Mouse (Mus musculus): Measurements from ENCODE around the gene Epb41l2. TPM values are rescaled to one million over a fixed set of nuclear protein-coding genes. Genes with fewer than 3 reads are reported as not detected.

The Epb41l2 gene
- polyA plus RNA-seq, 1 experiment from 2014 or later: 45.3 TPM

DNA sequence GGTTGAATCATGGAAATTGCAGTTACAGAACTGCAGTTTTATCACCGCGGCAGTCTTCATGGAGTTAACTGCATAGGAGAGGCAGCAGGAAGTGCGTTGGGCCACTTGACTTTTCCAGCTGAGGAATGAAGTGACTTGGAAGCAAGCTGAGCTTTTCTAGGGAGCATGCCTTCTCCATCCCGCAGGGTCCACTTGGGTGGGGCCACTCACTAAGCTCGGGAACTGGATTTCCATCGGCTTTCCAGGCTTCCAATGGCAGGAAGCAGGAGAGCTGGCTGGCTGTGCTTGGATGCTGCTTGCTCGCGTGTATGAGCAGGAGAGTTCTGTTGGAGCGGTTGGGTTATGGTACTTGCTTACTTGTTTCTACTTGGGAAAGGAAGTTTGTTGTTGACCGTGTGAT lies 72.8 kb downstream of the Epb41l2 start:
- ATAC-seq (ENCODE audit: insufficient read depth, low FRiP score, low TSS enrichment): no peak
- H3K4me2 ChIP-seq (ENCODE audit: low read depth): no peak overlapping the region
- no peaks in the 10 kb centered on the region for H3K27me3 ChIP-seq (ENCODE audit: control insufficient read depth, insufficient read depth, low read length)
- no peak overlapping the region for H3K9ac ChIP-seq (ENCODE audit: low read length)
- no peak for DNase-seq (ENCODE audit: low spot score)
- no peaks in the 10 kb centered on the region for H3K9me3 ChIP-seq (ENCODE audit: control insufficient read depth, low read length)
- no peaks in the 10 kb centered on the region for H3K36me3 ChIP-seq (ENCODE audit: control insufficient read depth, insufficient read depth, low read length)
- WGBS: 58% methylated on average over 10 of the region's 10 CpGs
- no peaks in the 10 kb centered on the region for H3K4me1 ChIP-seq (ENCODE audit: control insufficient read depth, insufficient read depth, low read length)
- H3K27ac ChIP-seq (ENCODE audit: low read depth, low read length): no peak overlapping the region
- no peak overlapping the region for H3K4me3 ChIP-seq (ENCODE audit: low read depth, low read length)

DNA sequence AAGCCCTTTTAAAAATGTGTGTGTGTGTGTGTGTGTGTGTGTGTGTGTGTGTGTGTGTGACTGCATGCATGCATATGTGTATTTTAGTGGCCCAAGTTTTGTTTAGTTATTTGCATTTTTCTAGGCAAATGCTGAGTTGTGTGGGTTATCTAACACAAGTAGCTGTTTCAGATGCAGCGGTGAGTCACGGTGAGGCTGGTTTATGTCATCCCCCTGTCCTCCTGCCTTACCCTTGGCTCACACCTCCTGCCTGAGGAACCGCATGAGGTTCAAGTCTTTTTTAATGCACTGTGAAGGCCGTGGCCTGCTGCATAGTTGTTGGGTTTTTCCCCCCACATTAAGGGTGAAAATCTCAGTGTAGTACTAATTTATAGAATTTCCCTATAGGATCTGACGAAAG lies 73.3 kb downstream of the Epb41l2 start:
- Histone ChIP-seq H3K9ac (ENCODE audit: low read length) (no peak overlapping the region), H3K36me3 (ENCODE audit: control insufficient read depth, insufficient read depth, low read length) (no peaks in the 10 kb centered on the region), H3K27me3 (ENCODE audit: control insufficient read depth, insufficient read depth, low read length) (no peaks in the 10 kb centered on the region), H3K4me1 (ENCODE audit: control insufficient read depth, insufficient read depth, low read length) (no peaks in the 10 kb centered on the region), H3K9me3 (ENCODE audit: control insufficient read depth, low read length) (no peaks in the 10 kb centered on the region), H3K27ac (ENCODE audit: low read depth, low read length) (no peak overlapping the region), H3K4me3 (ENCODE audit: low read depth, low read length) (no peak overlapping the region), H3K4me2 (ENCODE audit: low read depth) (no peak overlapping the region)
- no peak for ATAC-seq (ENCODE audit: insufficient read depth, low FRiP score, low TSS enrichment)
- DNase-seq (ENCODE audit: low spot score): no peak
- WGBS: 51% methylated on average over 5 of the region's 5 CpGs

DNA sequence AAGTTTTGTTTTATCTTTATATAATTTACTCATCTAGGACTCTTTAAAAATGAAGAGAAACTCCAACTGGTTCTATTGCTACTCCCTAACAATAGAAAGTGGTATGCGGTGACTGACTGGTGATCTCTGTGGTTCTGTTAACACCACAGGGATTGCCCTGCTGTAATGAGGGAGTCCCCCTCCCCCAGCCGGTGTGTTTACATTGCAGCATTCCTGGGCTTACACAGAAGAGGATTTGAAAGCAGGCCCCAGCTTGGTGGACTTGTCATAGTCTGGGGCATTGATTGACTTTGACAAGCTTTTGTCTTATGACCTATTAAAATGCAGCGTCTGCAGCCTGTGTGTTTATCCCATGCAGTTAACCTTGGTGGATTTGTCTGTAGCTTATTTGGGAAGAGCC lies 73.9 kb downstream of the Epb41l2 start:
- Histone ChIP-seq H3K36me3 (ENCODE audit: control insufficient read depth, insufficient read depth, low read length) (no peaks in the 10 kb centered on the region), H3K4me2 (ENCODE audit: low read depth) (no peak overlapping the region), H3K4me3 (ENCODE audit: low read depth, low read length) (no peak overlapping the region), H3K27me3 (ENCODE audit: control insufficient read depth, insufficient read depth, low read length) (no peaks in the 10 kb centered on the region), H3K27ac (ENCODE audit: low read depth, low read length) (no peak overlapping the region), H3K4me1 (ENCODE audit: control insufficient read depth, insufficient read depth, low read length) (no peaks in the 10 kb centered on the region), H3K9ac (ENCODE audit: low read length) (no peak overlapping the region), H3K9me3 (ENCODE audit: control insufficient read depth, low read length) (no peaks in the 10 kb centered on the region)
- WGBS: 13% methylated on average over 3 of the region's 3 CpGs
- DNase-seq (ENCODE audit: low spot score) (peak; percentile 18), ATAC-seq (ENCODE audit: insufficient read depth, low FRiP score, low TSS enrichment) (no peak)

DNA sequence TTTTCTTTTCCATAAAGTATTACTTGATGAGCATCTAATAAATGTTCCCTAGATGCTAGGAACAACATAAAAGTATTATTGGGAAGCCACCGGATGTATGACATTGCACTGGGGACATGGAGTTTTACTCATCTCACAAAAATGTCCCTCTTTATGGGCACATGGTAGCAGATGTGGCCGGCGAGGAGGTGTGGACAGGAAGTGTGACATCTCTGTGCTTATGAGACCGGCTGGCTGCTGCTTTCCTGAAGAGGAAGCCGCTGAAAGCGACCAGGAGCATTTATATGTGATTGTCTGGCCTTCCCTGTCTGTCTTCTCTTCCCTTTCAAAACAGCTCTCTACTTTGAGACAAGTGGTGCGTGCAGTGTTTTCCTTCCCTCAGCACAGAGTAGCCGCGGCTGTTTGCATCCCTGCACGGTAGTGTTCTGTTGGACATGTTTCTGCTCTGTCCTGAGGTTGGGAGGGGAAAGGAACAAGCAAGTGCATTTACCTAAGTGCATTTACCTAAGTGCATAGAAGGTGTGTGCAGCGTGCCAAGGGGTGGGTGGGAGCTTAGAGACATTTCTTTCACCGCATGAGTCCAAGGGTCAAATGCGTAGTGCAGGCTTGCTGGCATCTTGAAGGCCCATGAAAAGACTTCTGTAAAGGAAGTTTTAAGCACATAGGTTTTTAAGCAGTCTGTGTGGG lies 74.9 kb downstream of the Epb41l2 start:
- 67% methylated on average over 13 of the region's 13 CpGs for WGBS
- H3K27me3 ChIP-seq (ENCODE audit: control insufficient read depth, insufficient read depth, low read length): no peaks in the 10 kb centered on the region
- H3K4me2 ChIP-seq (ENCODE audit: low read depth): no peak overlapping the region
- no peak for ATAC-seq (ENCODE audit: insufficient read depth, low FRiP score, low TSS enrichment)
- H3K9me3 ChIP-seq (ENCODE audit: control insufficient read depth, low read length): no peaks in the 10 kb centered on the region
- H3K4me1 ChIP-seq (ENCODE audit: control insufficient read depth, insufficient read depth, low read length): no peaks in the 10 kb centered on the region
- no peak overlapping the region for H3K9ac ChIP-seq (ENCODE audit: low read length)
- H3K36me3 ChIP-seq (ENCODE audit: control insufficient read depth, insufficient read depth, low read length): no peaks in the 10 kb centered on the region
- H3K4me3 ChIP-seq (ENCODE audit: low read depth, low read length): no peak overlapping the region
- no peak for DNase-seq (ENCODE audit: low spot score)
- no peak overlapping the region for H3K27ac ChIP-seq (ENCODE audit: low read depth, low read length)

DNA sequence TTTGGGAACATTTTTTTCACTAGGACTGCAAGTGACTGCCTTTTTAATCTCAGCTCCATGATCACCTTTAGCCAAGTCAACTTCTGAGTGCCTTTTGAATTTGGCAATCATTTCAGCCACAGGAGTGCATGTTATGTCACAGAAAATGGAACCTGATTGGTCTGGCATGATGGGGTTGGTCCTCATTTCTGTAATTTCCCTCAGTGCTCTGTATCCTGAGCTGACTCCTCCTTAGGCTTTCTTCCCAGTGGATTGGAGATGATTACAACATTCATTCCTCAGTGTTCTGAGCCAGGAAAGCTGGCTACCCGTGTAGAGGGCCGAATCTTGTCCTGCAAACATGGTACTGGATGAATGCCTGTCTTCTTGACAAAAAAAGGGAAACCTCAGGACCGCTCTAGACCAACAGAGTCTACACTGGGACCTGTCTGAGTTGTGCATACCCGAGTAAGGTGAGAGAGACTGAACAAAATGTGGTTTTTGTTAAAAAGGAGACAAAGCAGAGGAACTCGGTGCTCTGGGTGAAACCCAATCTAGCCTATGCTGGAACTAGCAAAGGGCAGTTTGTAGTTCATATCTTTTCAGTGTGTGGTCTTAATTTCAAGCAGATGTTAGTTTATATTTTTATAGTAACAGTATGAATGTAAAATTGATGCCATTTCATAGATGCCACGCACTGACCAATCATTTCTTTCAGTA lies 77.3 kb downstream of the Epb41l2 start:
- Histone ChIP-seq H3K36me3 (ENCODE audit: control insufficient read depth, insufficient read depth, low read length) (no peaks in the 10 kb centered on the region; the same call in 1 of the 2 replicates), H3K9me3 (ENCODE audit: control insufficient read depth, low read length) (no peaks in the 10 kb centered on the region), H3K4me1 (ENCODE audit: control insufficient read depth, insufficient read depth, low read length) (no peaks in the 10 kb centered on the region), H3K4me3 (ENCODE audit: low read depth, low read length) (no peak overlapping the region), H3K27me3 (ENCODE audit: control insufficient read depth, insufficient read depth, low read length) (no peaks in the 10 kb centered on the region), H3K27ac (ENCODE audit: low read depth, low read length) (no peak overlapping the region), H3K4me2 (ENCODE audit: low read depth) (no peak overlapping the region), H3K9ac (ENCODE audit: low read length) (no peak overlapping the region)
- no peak for ATAC-seq (ENCODE audit: insufficient read depth, low FRiP score, low TSS enrichment)
- no peak for DNase-seq (ENCODE audit: low spot score)
- WGBS: 79% methylated on average over 6 of the region's 6 CpGs

DNA sequence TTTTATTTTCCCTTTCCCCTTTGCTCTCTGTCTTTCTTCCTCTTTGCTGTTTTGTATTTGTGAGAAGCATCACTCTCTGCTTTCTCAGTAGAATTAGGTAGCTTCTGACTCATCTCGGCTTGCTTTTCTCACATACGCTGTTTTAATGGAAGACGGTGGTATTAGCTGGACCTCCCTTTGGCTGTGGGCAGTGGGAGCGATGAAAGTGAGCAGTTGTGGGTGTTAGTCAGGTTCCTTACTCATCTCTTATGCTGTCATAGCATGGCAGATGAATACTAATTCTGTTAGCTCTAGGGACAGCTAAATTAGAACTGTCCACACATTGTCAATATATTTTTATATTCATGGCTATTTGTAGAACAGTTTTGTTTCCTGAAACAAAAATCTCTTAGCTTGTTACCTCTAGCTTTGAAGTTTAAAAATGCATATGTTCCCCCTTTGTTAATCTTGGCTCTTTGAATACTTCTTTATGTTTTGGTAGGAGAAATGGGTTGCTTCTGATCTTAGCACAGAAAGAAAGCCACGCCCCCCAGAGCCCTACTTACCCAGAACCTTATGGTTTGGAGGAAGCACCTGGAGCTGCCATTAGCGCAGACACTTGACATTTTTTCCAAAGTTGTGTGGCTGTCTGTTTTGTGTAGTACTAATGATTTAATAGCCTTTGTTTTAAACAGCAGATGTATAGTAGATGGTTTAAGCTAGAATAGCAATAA lies 78.1 kb downstream of the Epb41l2 start:
- DNase-seq (ENCODE audit: low spot score): no peak
- Histone ChIP-seq H3K9ac (ENCODE audit: low read length) (no peak overlapping the region), H3K27ac (ENCODE audit: low read depth, low read length) (no peak overlapping the region), H3K4me1 (ENCODE audit: control insufficient read depth, insufficient read depth, low read length) (no peaks in the 10 kb centered on the region), H3K9me3 (ENCODE audit: control insufficient read depth, low read length) (no peaks in the 10 kb centered on the region), H3K36me3 (ENCODE audit: control insufficient read depth, insufficient read depth, low read length) (no peaks in the 10 kb centered on the region; the same call in 1 of the 2 replicates), H3K27me3 (ENCODE audit: control insufficient read depth, insufficient read depth, low read length) (no peaks in the 10 kb centered on the region), H3K4me2 (ENCODE audit: low read depth) (no peak overlapping the region), H3K4me3 (ENCODE audit: low read depth, low read length) (no peak overlapping the region)
- no peak for ATAC-seq (ENCODE audit: insufficient read depth, low FRiP score, low TSS enrichment)
- 88% methylated on average over 6 of the region's 6 CpGs for WGBS

GRCm38 (mm10) chr10:25438299-25438680 lies 78.7 kb downstream of the Epb41l2 start:
- DNase-seq (ENCODE audit: low spot score) (no peak), ATAC-seq (ENCODE audit: insufficient read depth, low FRiP score, low TSS enrichment) (no peak)
- Histone ChIP-seq H3K4me1 (ENCODE audit: control insufficient read depth, insufficient read depth, low read length) (no peaks in the 10 kb centered on the region), H3K4me3 (ENCODE audit: low read depth, low read length) (no peak overlapping the region), H3K27ac (ENCODE audit: low read depth, low read length) (no peak overlapping the region), H3K9me3 (ENCODE audit: control insufficient read depth, low read length) (no peaks in the 10 kb centered on the region), H3K4me2 (ENCODE audit: low read depth) (no peak overlapping the region), H3K9ac (ENCODE audit: low read length) (no peak overlapping the region), H3K27me3 (ENCODE audit: control insufficient read depth, insufficient read depth, low read length) (no peaks in the 10 kb centered on the region), H3K36me3 (ENCODE audit: control insufficient read depth, insufficient read depth, low read length) (no peaks in the 10 kb centered on the region; the same call in 1 of the 2 replicates)
- 87% methylated on average over 8 of the region's 8 CpGs for WGBS

- Histone ChIP-seq H3K27me3 (ENCODE audit: control insufficient read depth, insufficient read depth, low read length) (no peaks in the 10 kb centered on the region), H3K4me1 (ENCODE audit: control insufficient read depth, insufficient read depth, low read length) (no peaks in the 10 kb centered on the region), H3K9ac (ENCODE audit: low read length) (no peak overlapping the region), H3K4me3 (ENCODE audit: low read depth, low read length) (no peak overlapping the region), H3K27ac (ENCODE audit: low read depth, low read length) (no peak overlapping the region), H3K36me3 (ENCODE audit: control insufficient read depth, insufficient read depth, low read length) (peaks cover 3% of the 10 kb centered on the region; the same call in 1 of the 2 replicates), H3K4me2 (ENCODE audit: low read depth) (no peak overlapping the region), H3K9me3 (ENCODE audit: control insufficient read depth, low read length) (no peaks in the 10 kb centered on the region)
- no peak for ATAC-seq (ENCODE audit: insufficient read depth, low FRiP score, low TSS enrichment)
- 49% methylated on average over 4 of the region's 4 CpGs for WGBS
- no peak for DNase-seq (ENCODE audit: low spot score)
Observed at GRCm38 (mm10) chr10:25439163-25439562, 79.6 kb downstream of the Epb41l2 start.

All from neural tube, embryonic 11.5 days (tissue).